Mouse (Mus musculus) cerebellum, adult 2 months (tissue): Measurements from ENCODE around the gene Efemp1.

ENCODE experiments used
- CTCF ChIP-seq: fragments of 200-500 bp; IDR thresholded peaks from 2 replicates; pipeline ENCODE4 v1.5.1; 2011; ENCODE audit warnings: low read depth, mild to moderate bottlenecking, control low read depth, low read length, moderate library complexity, borderline replicate concordance; ENCODE audit not compliant: insufficient read depth
- POLR2A ChIP-seq: fragments of 200-500 bp; IDR thresholded peaks from 2 replicates; pipeline ENCODE4 v1.6.1; 2011; ENCODE audit warnings: low read length, control low read depth, borderline replicate concordance; ENCODE audit not compliant: insufficient read depth

DNA sequence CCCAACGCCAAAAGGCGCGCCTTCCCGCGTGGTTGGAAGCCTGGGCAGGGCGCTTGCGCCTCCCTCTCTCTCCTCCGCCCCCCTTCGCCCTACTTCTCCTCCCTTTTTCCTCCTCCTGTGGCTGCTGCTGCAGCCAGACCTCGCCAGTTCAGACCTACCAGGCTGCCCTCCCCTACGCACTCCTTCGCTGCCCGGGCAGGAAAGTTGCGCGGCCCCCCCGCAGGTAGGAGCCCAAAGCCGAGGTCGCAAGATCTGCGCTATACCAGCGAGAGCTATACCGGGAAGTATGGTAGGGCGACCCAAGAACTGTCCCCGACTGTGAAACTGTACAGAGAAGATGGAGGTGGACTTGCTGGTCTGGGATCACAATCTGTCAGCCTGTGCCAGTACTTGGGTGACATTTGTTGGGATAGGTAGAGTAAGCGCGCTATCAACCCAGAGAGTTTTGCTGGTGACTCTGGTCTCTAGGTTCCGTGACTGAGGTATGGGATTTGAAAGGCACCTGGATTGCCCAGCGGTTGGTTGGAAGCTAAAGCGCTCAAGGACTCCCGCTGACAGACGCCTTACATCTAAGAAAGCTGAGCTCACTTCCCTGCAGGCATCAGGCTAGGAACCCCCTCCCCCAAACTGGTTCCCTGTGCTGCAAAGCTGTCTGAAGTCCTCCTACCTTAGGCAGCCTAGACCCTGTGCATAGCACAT, at the start of gene Efemp1:
- no peak for TF ChIP-seq CTCF
- no peak for TF ChIP-seq POLR2A
